Mouse (Mus musculus) erythroblast, embryonic 14.5 days (primary cell): ENCODE data around the gene Tent5c. TPM values are rescaled to one million over a fixed set of nuclear protein-coding genes. Genes with fewer than 3 reads are reported as not detected.
"Not testable (repeated sequence)": the region's sequence is repeated elsewhere in the genome, so short reads cannot be mapped to it uniquely, and the experiment has no call there.

Experiments used
- H3K27me3 ChIP-seq: 2 replicates; pipeline ENCODE4 v1.6.1; 2012; ENCODE audit warnings: inconsistent platforms; ENCODE audit not compliant: control insufficient read depth
- H3K36me3 ChIP-seq: 2 replicates; pipeline ENCODE4 v1.6.1; 2012; ENCODE audit warnings: mild to moderate bottlenecking, inconsistent platforms; ENCODE audit not compliant: control insufficient read depth
- H3K4me1 ChIP-seq: 2 replicates; pipeline ENCODE4 v1.6.1; 2012; ENCODE audit warnings: inconsistent platforms; ENCODE audit not compliant: control insufficient read depth
- H3K4me3 ChIP-seq: replicated peaks from 2 replicates; pipeline ENCODE3; 2012; ENCODE audit warnings: moderate library complexity, mild to moderate bottlenecking, inconsistent platforms
- H3K9me3 ChIP-seq: 2 replicates; pipeline ENCODE4 v1.6.1; 2012; ENCODE audit warnings: low read length, inconsistent platforms, mixed read lengths; ENCODE audit not compliant: control insufficient read depth
- GATA1 ChIP-seq: IDR thresholded peaks from 2 replicates; pipeline ENCODE4 v1.6.1; 2012; ENCODE audit warnings: low read length, inconsistent platforms, mixed read lengths
- TAL1 ChIP-seq: IDR thresholded peaks from 3 replicates; pipeline ENCODE4 v1.6.1; 2012; ENCODE audit warnings: low read length, inconsistent platforms, mixed read lengths
- polyA plus RNA-seq: library from polyadenylated mRNA; stranded (reverse); fragments of >175 nt; gene quantifications from 2 replicates; pipeline ENCODE4 v1.2.3, GENCODE M21; 2012

Tent5c gene
- polyA plus RNA-seq, 1 experiment, result 9.3 TPM

DNA sequence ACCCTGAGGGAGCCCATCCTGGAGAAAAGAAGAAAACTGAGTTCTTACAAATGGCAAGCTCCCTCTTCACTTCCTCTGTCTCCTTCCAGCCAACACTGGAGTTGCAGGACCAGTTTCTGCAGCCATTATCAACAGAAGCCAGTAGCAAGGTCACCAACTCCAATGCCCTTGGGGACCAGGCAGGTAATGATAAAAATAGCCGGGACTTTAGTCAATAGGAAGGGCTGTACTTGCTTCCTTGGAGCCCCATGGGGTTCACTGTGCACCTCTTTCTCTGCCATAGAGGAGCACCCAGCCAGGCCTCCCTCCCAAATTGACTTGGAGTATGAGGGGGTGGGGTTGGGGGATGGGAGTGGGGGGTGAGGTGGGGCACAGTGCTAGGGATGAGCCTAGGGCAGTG is 70.7 kb downstream of the Tent5c start:
- H3K27me3 ChIP-seq, result peaks cover 14% of the 10 kb centered on the region
- TF ChIP-seq GATA1 (no peak), TAL1 (no peak)
- H3K36me3 ChIP-seq, result no peaks in the 10 kb centered on the region
- no peaks in the 10 kb centered on the region for H3K9me3 ChIP-seq
- no peak overlapping the region for H3K4me3 ChIP-seq
- peaks cover 15% of the 10 kb centered on the region for H3K4me1 ChIP-seq

DNA sequence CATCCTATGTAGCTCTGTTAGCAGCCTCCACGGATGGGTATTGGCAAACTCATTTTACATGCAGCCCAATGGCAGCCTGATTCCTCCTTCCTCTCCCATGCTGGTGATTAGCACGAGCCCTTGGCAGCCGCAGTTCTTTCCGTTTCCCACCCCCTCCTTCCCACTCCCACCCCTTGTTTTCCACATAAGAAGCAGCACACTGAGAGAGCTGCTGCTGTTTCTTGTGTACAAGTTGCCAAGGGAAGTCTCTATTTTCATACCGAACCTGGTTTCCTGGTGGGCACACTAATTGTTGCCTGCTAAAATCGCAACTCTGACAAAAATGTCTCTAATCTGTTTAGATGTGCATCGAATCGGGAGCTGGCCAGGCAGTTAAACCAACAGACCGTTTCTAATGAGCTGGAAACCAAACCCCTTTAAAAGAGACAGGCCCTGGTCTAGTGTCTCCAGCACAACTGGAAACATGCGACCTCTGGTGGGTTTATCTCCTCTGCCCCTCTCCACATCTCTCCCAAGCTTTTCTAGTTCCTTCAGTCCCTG is 71.3 kb downstream of the Tent5c start:
- Histone ChIP-seq H3K36me3 (no peaks in the 10 kb centered on the region), H3K9me3 (no peaks in the 10 kb centered on the region), H3K27me3 (peaks cover 14% of the 10 kb centered on the region), H3K4me3 (no peak overlapping the region), H3K4me1 (peaks cover 9% of the 10 kb centered on the region)
- TF ChIP-seq GATA1 (no peak), TAL1 (no peak)

DNA sequence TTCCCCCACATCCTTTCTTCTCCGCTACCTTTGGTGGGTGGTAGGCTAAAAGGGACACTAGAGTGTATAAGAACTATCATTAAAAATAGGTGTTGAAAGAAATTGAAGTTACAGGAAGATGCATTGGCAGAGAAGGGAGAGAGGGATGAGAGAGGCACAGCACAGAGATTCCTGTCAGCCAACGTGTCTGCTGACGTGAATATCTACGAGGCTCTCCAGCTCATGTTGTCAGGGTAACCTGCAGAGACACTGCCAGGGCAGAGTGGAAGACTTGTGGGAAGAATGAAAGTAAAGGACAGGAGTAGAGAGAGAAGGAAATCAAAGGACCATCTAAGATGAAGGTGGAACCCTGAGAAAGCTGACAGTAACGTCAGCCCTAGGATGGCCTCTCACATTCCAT is 73.5 kb downstream of the Tent5c start:
- no peak overlapping the region for H3K4me3 ChIP-seq
- peaks cover 14% of the 10 kb centered on the region for H3K27me3 ChIP-seq
- no peaks in the 10 kb centered on the region for H3K9me3 ChIP-seq
- H3K36me3 ChIP-seq, result no peaks in the 10 kb centered on the region
- peaks cover 1% of the 10 kb centered on the region; the same call in 1 of the 2 replicates for H3K4me1 ChIP-seq
- TF ChIP-seq GATA1, result no peak
- TF ChIP-seq TAL1, result no peak

DNA sequence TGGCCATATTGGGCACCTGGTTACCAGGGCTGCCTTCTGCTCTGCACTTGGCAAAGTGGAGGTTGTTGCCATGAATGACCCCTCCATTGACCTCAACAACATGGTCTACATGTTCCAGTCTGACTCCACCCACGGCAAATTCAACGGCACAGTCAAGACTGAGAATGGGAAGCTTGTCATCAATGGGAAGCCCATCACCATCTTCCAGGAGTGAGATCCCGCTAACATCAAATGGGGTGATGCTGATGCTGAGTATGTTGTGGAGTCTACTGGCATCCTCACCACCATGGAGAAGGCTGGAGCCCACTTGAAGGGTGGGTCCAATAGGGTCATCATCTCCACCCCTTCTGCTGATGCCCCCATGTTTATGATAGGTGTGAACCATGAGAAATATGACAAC is 75.5 kb downstream of the Tent5c start:
- H3K27me3 ChIP-seq, H3K4me1 ChIP-seq, H3K9me3 ChIP-seq, H3K36me3 ChIP-seq, H3K4me3 ChIP-seq: not testable (repeated sequence)

DNA sequence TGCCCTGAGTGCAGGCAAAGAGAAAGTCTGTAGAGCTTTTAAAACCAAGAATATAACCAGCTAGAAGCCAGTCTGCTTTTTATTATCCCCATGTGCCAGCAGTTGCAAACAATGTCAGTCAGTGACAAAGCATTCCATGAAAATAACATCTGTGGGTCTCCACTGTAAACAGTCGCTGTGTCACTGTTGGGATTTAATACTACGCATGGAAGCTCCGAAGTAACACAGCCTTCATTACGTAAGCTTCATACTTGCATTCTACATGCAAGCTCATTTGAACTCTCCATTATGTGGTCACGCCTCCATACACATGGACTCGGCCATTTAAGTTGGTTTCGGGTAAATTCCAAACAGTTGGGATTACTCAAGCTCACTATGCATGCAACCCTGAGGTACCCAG is 77.2 kb downstream of the Tent5c start:
- no peaks in the 10 kb centered on the region for H3K9me3 ChIP-seq
- H3K27me3 ChIP-seq, result peaks cover under 1% of the 10 kb centered on the region
- TF ChIP-seq GATA1 (no peak), TAL1 (no peak)

DNA sequence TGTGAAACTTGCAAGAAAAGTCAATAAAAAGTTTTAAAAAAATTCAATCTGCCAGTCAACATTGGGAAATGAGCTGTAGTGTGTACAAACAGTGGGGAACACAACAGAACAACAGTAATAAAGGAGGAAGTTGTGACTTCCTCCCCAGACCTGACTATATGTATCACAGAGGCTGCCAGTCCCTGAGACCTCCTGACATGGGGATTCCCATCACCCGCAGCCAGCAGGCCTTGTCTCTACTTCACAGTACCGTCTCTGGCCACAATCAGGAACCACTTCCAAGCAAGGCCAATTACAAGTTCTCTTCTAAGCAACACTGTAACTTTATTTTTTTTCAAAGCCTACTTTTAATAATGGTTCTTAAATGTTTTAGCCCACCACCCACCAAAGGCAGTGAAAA is 79.8 kb downstream of the Tent5c start:
- Histone ChIP-seq H3K36me3 (no peaks in the 10 kb centered on the region), H3K9me3 (no peaks in the 10 kb centered on the region), H3K4me1 (peaks cover 26% of the 10 kb centered on the region), H3K27me3 (no peaks in the 10 kb centered on the region), H3K4me3 (no peak overlapping the region)
- TF ChIP-seq GATA1, result no peak
- TF ChIP-seq TAL1, result no peak

More for the DNA sequence above, 77.2 kb downstream of the Tent5c start:
- no peak overlapping the region for H3K4me3 ChIP-seq
- H3K4me1 ChIP-seq, result peaks cover 22% of the 10 kb centered on the region
- H3K36me3 ChIP-seq, result no peaks in the 10 kb centered on the region

DNA sequence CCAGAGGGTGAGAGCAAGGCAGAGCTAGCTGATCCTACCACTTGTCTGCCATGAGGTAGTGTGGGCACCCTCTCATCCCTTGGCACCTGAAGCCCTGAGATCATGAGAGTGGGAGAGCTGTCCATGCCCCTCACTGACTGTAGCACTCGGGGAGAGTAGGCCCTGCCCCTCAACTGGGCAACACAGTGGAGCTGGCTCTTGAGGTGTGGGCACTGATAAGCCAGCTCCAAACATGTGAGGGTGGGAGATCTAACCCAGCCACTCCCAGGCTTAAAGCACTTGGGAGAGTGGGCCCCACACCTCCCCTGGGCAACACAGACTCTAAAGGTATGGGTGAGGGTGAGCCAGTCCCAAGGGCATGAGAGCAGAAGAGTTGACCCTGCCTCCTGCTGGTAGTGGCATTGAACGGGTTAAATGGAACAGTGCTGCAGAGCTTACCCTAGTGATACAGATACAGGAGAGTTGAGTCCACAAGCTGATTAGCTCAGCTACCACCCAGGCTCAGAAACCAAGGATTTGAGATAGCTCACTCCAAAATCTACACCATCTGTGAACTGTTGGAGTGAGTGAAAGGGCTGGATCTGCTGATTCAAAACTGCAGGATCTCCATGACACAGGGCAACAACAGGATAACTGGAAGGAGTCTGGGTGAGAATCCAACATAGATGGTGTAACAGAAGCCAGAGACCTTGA is 80.6 kb downstream of the Tent5c start:
- H3K4me1 ChIP-seq, result peaks cover 31% of the 10 kb centered on the region
- TF ChIP-seq GATA1 (0 out of 2 replicates have a peak, but pooled peaks have one; percentile 11), TAL1 (peak; percentile 23; the same call in 1 of the 3 replicates)
- H3K27me3 ChIP-seq, result peaks cover 2% of the 10 kb centered on the region; the same call in 1 of the 2 replicates
- H3K9me3 ChIP-seq, result no peaks in the 10 kb centered on the region
- no peaks in the 10 kb centered on the region for H3K36me3 ChIP-seq
- H3K4me3 ChIP-seq, result no peak overlapping the region

DNA sequence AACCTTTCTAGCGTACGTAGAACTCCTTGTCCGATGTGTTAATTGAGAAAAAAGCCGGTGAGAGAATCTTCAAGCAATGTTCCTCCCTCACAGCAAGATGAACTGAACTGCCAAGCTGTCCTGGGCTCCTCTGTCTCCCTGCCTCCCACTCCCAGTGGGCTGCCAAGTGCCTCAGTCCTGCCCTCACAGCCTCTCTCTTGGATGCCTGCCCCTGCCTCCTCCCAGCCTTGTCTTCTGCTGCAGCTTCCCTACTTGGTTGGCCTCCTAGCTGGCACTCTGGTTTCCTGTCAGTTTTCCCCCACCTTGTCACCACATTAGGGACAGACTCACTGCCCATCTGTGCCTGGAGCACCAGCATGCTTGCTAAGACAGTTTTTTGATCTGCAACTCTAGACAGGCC is 86.5 kb downstream of the Tent5c start:
- Histone ChIP-seq H3K4me1 (peaks cover 15% of the 10 kb centered on the region), H3K27me3 (peaks cover 2% of the 10 kb centered on the region; the same call in 1 of the 2 replicates), H3K9me3 (no peaks in the 10 kb centered on the region), H3K36me3 (no peaks in the 10 kb centered on the region), H3K4me3 (no peak overlapping the region)
- TF ChIP-seq TAL1 (no peak), GATA1 (no peak)

Other genes with a start within 250 kb of the Tent5c start
- 5.3 and 6.0 TPM in 2 replicates for gene Man1a2, start 196.2 kb upstream of the Tent5c start, polyA plus RNA-seq